Mouse (Mus musculus) bone marrow macrophage, adult 2 months (primary cell): Measurements from ENCODE around the gene Jpt1.

Experiments
- CTCF ChIP-seq: IDR thresholded peaks from 2 replicates; pipeline ENCODE4 v1.5.1; 2012; ENCODE audit warnings: low read depth, mild to moderate bottlenecking, low read length, moderate library complexity
- POLR2A ChIP-seq: IDR thresholded peaks from 2 replicates; pipeline ENCODE4 v1.6.1; 2012; ENCODE audit warnings: mild to moderate bottlenecking, low read depth, low read length, borderline replicate concordance

- no peak for TF ChIP-seq CTCF
- no peak for TF ChIP-seq POLR2A
These were observed 8.1 kb upstream of the Jpt1 start for GRCm38 (mm10) chr11:115522238-115522637.
